Mouse (Mus musculus) neural tube, embryonic 12.5 days (tissue): Measurements from ENCODE around the gene Hrct1. TPM values are rescaled to one million over a fixed set of nuclear protein-coding genes. Genes with fewer than 3 reads are reported as not detected.

Source experiments
- ATAC-seq: fragments of 200-750 bp; cut with Nextera tagmentation; 2 replicates; pipeline ENCODE4 v1.8.0; 2017; ENCODE audit warnings: low read depth, mild to moderate bottlenecking, moderate TSS enrichment, moderate library complexity; ENCODE audit not compliant: low FRiP score
- H3K27ac ChIP-seq: fragments of 300-500 bp; sonication (generic); 2 replicates; pipeline ENCODE4 v1.5.1; 2016
- H3K27me3 ChIP-seq: fragments of 300-500 bp; sonication (generic); replicated peaks from 2 replicates; pipeline ENCODE4 v1.6.1; 2016; ENCODE audit warnings: mild to moderate bottlenecking
- H3K36me3 ChIP-seq: fragments of 300-500 bp; sonication (generic); 2 replicates; pipeline ENCODE4 v1.6.1; 2016; ENCODE audit warnings: mild to moderate bottlenecking
- H3K4me1 ChIP-seq: fragments of 300-500 bp; sonication (generic); 2 replicates; pipeline ENCODE4 v1.6.1; 2016
- H3K4me2 ChIP-seq: fragments of 300-500 bp; sonication (generic); replicated peaks from 2 replicates; pipeline ENCODE4 v1.6.1; 2016; ENCODE audit warnings: mild to moderate bottlenecking
- H3K4me3 ChIP-seq: fragments of 300-500 bp; sonication (generic); 2 replicates; pipeline ENCODE4 v1.5.1; 2016
- H3K9ac ChIP-seq: fragments of 300-500 bp; sonication (generic); 2 replicates; pipeline ENCODE4 v1.6.1; 2016; ENCODE audit warnings: mild to moderate bottlenecking
- H3K9me3 ChIP-seq: fragments of 300-500 bp; sonication (generic); 2 replicates; pipeline ENCODE4 v1.6.1; 2016; ENCODE audit warnings: mild to moderate bottlenecking
- WGBS: fragments of 180-500 bp; shearing (Covaris S2); methylation state at CpG from one replicate; pipeline ENCODE4 v1.1.7; 2016; 5-methylcytosine and 5-hydroxymethylcytosine counted together
- polyA plus RNA-seq: library from polyadenylated mRNA; unstranded; fragments of >200 nt; fragmentation: Nextera tagmentation; extraction: Ambion mirVana; gene quantifications from 2 replicates; pipeline ENCODE4 v1.2.1, GENCODE M21; 2016

Hrct1 gene
- polyA plus RNA-seq, 1 experiment from 2014 or later, result 0.22 TPM

DNA sequence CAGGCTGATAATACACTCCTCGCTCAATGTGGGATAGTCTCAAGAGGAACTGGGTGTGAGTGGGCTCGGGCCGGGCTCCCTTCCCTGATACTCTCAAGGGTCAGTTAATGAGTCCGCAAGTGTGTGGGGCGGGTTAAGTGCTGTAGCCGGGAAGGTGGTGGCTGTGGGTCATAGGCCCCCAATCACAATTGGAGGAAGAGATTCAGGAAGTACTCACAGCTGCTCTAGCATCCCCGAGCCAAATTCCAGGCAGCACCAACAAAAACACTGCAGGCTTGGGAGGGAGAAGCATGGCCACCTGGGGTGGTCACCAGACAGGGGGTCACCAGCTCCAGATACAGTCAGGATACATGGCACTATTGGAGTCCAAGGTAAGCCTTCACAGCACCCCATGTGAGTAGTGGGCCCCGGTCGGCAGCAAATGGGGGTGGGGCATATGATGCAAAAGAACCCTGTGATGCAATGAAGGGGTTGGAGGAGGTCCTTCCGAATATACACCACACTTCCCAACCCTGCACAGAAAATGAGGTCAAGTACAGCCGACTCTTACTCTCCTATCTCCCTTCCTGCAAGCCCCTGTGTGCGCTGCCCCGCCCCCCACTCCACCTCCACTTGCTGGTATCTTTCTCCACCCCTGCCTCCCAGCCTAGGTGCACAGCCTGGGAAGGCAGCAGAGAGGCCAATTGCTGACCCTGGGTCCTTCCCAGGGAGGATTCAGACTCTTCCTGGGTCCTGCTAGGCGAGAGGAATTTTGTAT, 3.0 kb downstream of the Hrct1 start, which contains the start of gene Spaar:
TSS of gene Spaar (plus strand) at position 241 of the 757 bp plus-strand sequence.
- H3K4me3 ChIP-seq, result no peak within 1 kb of the TSS
- H3K27me3 ChIP-seq, result no peaks in the 10 kb centered on the region
- H3K4me1 ChIP-seq, result no peaks in the 10 kb centered on the region
- H3K36me3 ChIP-seq, result no peaks in the 10 kb centered on the region
- ATAC-seq, result no peak
- WGBS, result 71% methylated on average over 14 of the region's 14 CpGs
- no peak within 1 kb of the TSS for H3K4me2 ChIP-seq
- H3K9ac ChIP-seq, result no peak within 1 kb of the TSS
- H3K9me3 ChIP-seq, result no peaks in the 10 kb centered on the region
- H3K27ac ChIP-seq, result no peak within 1 kb of the TSS

DNA sequence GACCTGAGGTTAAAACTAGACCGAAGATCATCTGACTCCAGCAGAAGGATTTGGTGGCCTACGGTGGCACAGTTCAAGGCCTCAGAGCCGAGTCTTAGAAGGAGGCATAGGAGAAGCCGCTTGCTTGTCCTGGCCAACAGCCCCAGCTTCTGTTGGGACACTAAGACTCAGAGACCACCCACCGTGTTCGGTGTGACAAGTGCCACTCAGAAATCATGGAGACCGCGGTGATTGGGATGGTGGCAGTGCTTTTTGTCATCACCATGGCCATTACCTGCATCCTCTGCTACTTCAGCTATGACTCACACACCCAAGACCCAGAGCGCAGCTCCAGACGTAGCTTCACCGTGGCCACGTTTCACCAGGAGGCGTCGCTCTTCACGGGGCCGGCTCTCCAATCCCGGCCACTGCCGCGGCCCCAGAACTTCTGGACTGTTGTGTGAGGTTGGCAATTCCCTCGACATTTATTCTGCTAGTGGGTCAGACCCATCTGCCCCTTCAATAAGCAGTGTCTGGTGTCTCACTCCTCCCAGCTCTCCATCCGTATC, 3.8 kb downstream of the Hrct1 start:
- Histone ChIP-seq H3K9me3 (no peaks in the 10 kb centered on the region), H3K4me2 (no peak overlapping the region), H3K9ac (no peak overlapping the region), H3K4me1 (no peaks in the 10 kb centered on the region), H3K36me3 (no peaks in the 10 kb centered on the region), H3K4me3 (no peak overlapping the region), H3K27ac (no peak overlapping the region), H3K27me3 (no peaks in the 10 kb centered on the region)
- WGBS, result 76% methylated on average over 21 of the region's 21 CpGs
- no peak for ATAC-seq

DNA sequence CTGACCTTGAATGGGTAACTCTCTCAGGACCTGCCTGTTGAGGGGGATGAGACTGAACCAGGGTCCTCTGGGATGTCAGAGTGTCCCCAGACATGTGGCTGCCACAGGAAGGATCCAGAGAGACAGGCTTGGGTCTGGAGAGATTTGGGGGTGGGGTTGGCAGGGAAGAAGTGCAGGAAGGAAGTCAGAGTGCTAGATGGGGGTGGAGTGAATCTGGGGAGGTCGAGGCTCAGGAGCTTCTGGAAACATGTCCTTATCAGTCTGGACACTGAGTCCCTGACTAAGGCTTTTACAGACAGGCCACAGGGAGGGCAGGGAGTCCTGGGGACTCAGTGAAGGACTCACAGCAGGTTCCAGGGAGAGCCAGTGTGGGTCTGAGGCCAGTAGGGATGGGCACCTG, 5.2 kb downstream of the Hrct1 start:
- Histone ChIP-seq H3K27me3 (no peaks in the 10 kb centered on the region), H3K36me3 (no peaks in the 10 kb centered on the region), H3K9ac (no peak overlapping the region), H3K4me1 (no peaks in the 10 kb centered on the region), H3K27ac (no peak overlapping the region), H3K4me2 (no peak overlapping the region), H3K4me3 (no peak overlapping the region), H3K9me3 (no peaks in the 10 kb centered on the region)
- WGBS, result 56% methylated on average over 1 of the region's 1 CpGs
- no peak for ATAC-seq

DNA sequence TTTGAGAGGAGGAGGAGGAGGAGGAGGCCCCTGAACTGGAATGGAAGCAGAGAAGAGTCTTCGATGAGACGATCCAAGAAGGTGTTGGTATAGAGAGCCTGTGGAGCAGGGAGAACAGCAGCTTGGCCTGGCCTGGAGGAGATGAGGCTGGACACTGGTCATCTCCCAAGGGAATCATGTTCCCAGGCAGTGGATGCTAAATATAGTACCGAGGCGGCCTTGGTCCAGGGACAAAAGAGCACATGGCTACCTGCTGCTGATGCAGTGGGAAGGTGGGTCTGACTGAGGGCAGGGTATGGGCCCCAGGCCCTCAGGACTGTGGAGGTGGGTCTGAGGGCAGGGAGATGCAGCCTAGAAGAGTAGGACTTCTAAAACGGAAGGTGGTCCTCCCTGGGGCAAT, 6.2 kb downstream of the Hrct1 start:
- no peaks in the 10 kb centered on the region for H3K27me3 ChIP-seq
- H3K4me1 ChIP-seq, result no peaks in the 10 kb centered on the region
- no peak overlapping the region for H3K27ac ChIP-seq
- 81% methylated on average over 5 of the region's 5 CpGs for WGBS
- H3K36me3 ChIP-seq, result no peaks in the 10 kb centered on the region
- ATAC-seq, result no peak
- H3K9me3 ChIP-seq, result no peaks in the 10 kb centered on the region
- no peak overlapping the region for H3K4me3 ChIP-seq
- H3K4me2 ChIP-seq, result no peak overlapping the region
- no peak overlapping the region for H3K9ac ChIP-seq

DNA sequence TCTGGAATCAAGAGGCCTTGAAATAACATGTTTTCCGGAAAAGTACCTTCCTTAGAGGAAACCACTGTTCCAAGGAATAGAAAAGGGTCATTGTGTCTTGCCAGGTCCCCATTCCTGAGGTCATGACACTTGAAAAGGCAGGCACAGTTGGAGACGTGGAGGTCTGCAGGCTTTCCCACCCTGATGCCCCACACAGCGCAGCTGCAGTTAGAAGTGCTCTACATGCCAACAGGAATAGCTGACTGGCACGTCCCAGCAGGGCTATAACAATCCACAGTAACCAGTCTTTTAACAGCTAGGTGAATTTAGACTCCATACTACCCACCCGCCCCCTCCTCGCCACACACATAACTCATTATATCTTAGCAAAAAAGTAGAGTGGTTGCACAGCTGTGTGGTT, 10.2 kb downstream of the Hrct1 start:
- 57% methylated on average over 6 of the region's 6 CpGs for WGBS
- Histone ChIP-seq H3K9ac (no peak overlapping the region), H3K4me1 (no peaks in the 10 kb centered on the region), H3K36me3 (no peaks in the 10 kb centered on the region), H3K4me3 (no peak overlapping the region), H3K9me3 (no peaks in the 10 kb centered on the region), H3K27ac (no peak overlapping the region), H3K4me2 (no peak overlapping the region), H3K27me3 (no peaks in the 10 kb centered on the region)
- no peak for ATAC-seq

DNA sequence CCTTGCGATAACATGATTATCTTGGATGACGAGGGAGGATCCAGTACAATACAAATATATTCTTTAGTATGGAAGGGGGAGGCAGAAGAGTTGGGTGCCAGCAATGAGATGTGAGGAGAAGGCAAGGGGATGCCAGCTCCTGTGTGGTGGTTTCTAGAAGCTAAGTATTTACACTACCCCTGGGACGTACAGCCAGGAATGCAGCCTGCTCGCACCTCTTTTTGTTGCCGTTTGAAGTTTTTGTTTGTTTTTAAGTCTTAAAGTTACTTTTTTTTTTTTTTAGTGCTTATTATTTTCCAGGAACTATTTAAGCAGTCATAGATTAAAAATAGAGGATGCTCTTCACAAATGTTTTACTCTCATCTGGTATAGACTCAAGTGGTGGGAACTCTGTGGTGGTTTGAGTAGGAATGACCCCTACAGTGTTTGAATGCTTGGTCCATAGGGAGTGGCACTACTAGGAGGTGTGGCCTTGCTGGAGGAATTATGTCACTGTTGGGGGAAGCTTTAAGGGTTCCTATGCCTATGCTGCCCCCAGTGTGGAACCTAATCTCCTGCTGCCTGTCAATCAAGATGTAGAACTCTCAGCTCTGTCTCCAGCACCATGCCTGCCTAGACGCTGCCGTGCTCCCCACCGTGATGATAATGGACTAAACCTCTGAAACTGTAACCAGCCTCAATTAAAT, 12.1 kb downstream of the Hrct1 start:
- H3K36me3 ChIP-seq, result no peaks in the 10 kb centered on the region
- no peaks in the 10 kb centered on the region for H3K9me3 ChIP-seq
- ATAC-seq, result no peak
- no peak overlapping the region for H3K4me3 ChIP-seq
- H3K27me3 ChIP-seq, result no peaks in the 10 kb centered on the region
- H3K27ac ChIP-seq, result no peak overlapping the region
- no peak overlapping the region for H3K9ac ChIP-seq
- H3K4me2 ChIP-seq, result no peak overlapping the region
- no peaks in the 10 kb centered on the region for H3K4me1 ChIP-seq
- 83% methylated on average over 8 of the region's 8 CpGs for WGBS

DNA sequence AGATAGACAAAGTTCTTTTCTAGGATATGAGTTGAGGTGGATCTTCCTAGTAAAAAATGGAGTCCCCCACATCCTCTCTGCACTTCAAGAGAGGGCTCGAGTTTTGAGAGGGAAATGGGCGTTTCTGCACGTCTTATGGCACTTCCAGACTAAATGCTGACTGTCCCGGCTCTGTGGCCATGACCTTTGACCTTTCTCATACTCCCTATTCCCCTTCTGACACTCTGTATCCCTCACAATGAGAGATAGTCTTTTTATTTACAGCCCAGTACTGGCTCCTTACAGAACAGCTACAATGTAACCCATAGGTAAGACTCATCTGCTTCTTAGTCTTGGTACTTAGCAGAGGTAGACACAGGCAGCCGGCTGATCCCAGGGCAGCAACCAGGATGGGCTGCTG, 14.5 kb downstream of the Hrct1 start:
- 64% methylated on average over 5 of the region's 5 CpGs for WGBS
- no peak for ATAC-seq

DNA sequence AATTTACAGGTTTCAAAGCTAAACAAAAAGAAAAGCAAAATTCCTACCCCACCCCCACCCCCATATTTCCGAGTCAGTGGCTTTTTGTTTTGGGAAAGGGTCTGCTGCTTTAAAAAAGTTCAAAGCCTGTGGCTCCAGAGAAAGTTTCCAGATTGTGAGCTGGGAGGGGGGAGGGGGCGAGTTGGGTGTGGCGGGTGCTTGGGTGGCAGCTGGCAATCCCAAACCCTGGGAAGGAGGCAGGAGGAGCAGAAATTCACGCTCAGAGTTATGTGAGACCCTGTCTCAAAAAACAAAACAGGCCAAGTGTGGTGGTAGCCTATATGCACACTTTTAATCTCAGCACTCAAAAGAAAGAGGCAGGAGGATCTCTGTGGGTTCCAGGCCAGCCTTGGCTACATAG, 15.6 kb downstream of the Hrct1 start:
- H3K9ac ChIP-seq, result no peak overlapping the region
- H3K36me3 ChIP-seq, result no peaks in the 10 kb centered on the region
- 34% methylated on average over 4 of the region's 4 CpGs for WGBS
- H3K27ac ChIP-seq, result no peak overlapping the region
- H3K9me3 ChIP-seq, result no peaks in the 10 kb centered on the region
- H3K4me2 ChIP-seq, result no peak overlapping the region
- no peak for ATAC-seq
- H3K4me3 ChIP-seq, result no peak overlapping the region
- no peaks in the 10 kb centered on the region for H3K27me3 ChIP-seq
- no peaks in the 10 kb centered on the region for H3K4me1 ChIP-seq

More for the DNA sequence above, 14.5 kb downstream of the Hrct1 start:
- H3K4me1 ChIP-seq, result no peaks in the 10 kb centered on the region
- H3K27me3 ChIP-seq, result no peaks in the 10 kb centered on the region
- no peak overlapping the region for H3K4me3 ChIP-seq
- H3K36me3 ChIP-seq, result no peaks in the 10 kb centered on the region
- H3K4me2 ChIP-seq, result no peak overlapping the region
- H3K9ac ChIP-seq, result no peak overlapping the region
- H3K27ac ChIP-seq, result no peak overlapping the region
- H3K9me3 ChIP-seq, result no peaks in the 10 kb centered on the region

DNA sequence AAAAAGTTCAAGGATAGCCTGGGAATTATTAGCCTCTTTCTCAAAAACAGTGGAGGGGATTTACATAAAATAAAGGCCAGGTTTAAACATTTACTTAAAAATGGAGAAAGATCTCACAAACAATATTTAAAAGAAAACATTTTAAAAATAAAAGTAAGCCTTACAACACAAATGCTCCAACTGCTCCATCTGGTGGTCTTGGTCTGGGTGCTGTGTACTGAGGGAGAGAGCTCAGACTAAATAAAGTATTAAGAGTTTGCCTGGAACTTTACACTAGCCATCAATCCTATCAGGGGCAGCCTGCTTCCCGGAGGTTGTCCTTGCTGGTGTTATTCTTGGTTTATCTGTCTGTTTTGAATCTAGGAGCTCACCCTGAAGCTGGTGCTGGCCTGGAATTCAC, 16.1 kb downstream of the Hrct1 start:
- H3K9ac ChIP-seq, result no peak overlapping the region
- no peaks in the 10 kb centered on the region for H3K36me3 ChIP-seq
- no peak overlapping the region for H3K27ac ChIP-seq
- H3K4me1 ChIP-seq, result no peaks in the 10 kb centered on the region
- H3K4me2 ChIP-seq, result no peak overlapping the region
- no peaks in the 10 kb centered on the region for H3K27me3 ChIP-seq
- H3K9me3 ChIP-seq, result no peaks in the 10 kb centered on the region
- H3K4me3 ChIP-seq, result no peak overlapping the region
- ATAC-seq, result no peak
- 59% methylated on average over 1 of the region's 1 CpGs for WGBS

DNA sequence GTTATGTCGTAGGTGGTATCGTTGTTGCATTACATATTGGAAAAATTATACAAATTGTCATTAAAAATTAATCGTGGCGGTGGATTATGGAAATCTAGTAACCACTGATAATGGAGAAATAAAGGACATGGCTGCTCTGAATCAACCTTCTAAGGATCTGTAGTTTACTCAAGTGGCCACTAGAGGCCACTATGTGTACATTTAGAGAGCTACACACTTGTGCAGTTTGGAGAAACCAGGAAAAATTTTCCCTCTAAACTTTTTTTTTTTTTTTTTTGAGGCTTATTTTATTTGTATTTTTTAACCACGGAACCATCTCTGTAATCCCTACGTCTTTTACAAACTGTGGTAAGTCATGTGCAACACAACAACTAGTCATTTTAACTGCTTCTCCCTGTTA, 18.2 kb downstream of the Hrct1 start:
- H3K9me3 ChIP-seq, result no peaks in the 10 kb centered on the region
- no peaks in the 10 kb centered on the region for H3K4me1 ChIP-seq
- ATAC-seq, result no peak
- H3K36me3 ChIP-seq, result no peaks in the 10 kb centered on the region
- 16% methylated on average over 6 of the region's 6 CpGs for WGBS
- no peaks in the 10 kb centered on the region for H3K27me3 ChIP-seq
- no peak overlapping the region for H3K4me3 ChIP-seq
- no peak overlapping the region for H3K9ac ChIP-seq
- no peak overlapping the region for H3K4me2 ChIP-seq
- no peak overlapping the region for H3K27ac ChIP-seq

DNA sequence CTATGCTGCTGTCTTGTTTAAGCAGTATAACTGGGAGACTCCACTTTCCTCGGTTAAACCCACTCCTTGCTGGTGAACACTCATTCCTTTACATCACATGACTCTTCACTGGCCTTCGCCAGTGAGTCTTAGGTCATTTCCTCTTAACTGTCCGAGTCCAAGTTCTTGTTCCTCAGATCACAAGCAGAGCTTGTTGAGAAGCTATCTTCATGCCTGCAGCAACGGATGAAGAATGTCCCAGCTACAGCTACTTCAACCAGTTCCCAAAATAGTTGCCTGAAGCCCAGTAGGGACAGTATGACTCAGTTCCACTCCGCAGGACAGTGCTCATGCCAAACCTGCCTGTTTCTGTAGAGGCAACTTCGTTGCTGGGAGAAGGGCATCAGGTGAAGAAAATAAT, 30.2 kb downstream of the Hrct1 start:
- Histone ChIP-seq H3K9me3 (no peaks in the 10 kb centered on the region), H3K27ac (no peak overlapping the region), H3K36me3 (no peaks in the 10 kb centered on the region), H3K4me3 (no peak overlapping the region), H3K9ac (no peak overlapping the region), H3K4me1 (no peaks in the 10 kb centered on the region), H3K4me2 (no peak overlapping the region), H3K27me3 (no peaks in the 10 kb centered on the region)
- no peak for ATAC-seq
- 81% methylated on average over 6 of the region's 6 CpGs for WGBS

DNA sequence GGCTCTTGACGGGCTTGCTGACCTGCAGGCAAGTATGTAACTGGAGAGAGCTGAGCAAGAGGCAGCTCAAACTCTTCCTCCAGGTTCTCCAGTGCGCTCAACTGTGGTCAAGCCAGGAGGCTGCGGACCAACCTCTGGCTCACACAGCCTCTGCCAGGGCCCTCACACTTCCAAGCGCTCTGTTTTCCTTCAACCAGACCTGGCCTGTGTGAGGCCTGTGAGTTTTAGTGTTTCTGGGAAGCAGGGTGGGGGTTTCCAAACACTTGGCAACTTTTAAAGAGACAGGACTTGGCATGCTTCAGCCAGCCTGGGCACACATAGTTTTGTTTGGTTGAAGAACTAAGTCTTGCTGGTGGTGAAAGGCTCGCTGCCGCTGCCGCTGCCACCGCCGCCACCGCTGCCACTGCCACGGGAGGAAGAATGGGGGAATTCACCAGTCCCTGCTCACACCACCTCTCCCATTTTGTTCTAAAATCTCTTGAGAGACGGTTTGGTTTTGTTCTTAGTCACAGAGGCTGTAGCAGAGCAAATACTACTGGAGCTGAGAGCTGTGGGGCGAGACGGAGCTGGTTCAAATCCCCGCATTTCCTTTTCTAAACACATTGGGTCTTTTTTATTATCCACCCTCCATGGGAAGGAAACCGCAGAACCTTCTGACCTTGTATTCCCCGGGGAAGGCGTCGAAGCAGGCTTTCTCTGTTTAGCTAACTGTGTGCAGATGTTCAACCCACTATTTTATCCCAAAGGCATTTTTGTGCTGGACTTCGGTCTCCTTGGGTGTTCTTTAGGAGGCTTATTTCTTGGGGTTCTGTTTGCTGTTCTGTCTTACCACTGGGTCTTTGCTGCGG, 32.8 kb downstream of the Hrct1 start:
- H3K36me3 ChIP-seq, result no peaks in the 10 kb centered on the region
- no peaks in the 10 kb centered on the region for H3K4me1 ChIP-seq
- WGBS, result 83% methylated on average over 21 of the region's 21 CpGs
- no peak overlapping the region for H3K27ac ChIP-seq
- H3K4me3 ChIP-seq, result no peak overlapping the region
- H3K9me3 ChIP-seq, result 0 out of 2 replicates have a peak, but pooled peaks cover 6% of the 10 kb centered on the region
- no peak for ATAC-seq
- H3K27me3 ChIP-seq, result no peaks in the 10 kb centered on the region
- no peak overlapping the region for H3K9ac ChIP-seq
- no peak overlapping the region for H3K4me2 ChIP-seq
